Mouse (Mus musculus) gastrocnemius, postnatal 36 days (tissue): ENCODE data around the gene Trpm3. TPM values are rescaled to one million over a fixed set of nuclear protein-coding genes. Genes with fewer than 3 reads are reported as not detected.
"Not testable (repeated sequence)": the region's sequence is repeated elsewhere in the genome, so short reads cannot be mapped to it uniquely, and the experiment has no call there.

Experiments used
- DNase-seq, 2 experiments: peaks; one replicate each; pipeline ENCODE4 v3.0.0; 2022
- intact Hi-C: fragments of 180-260 bp; cut with DNase I; formaldehyde crosslinking; loops from one replicate; pipeline ENCODE4 v1.15.1; 2025
- total RNA-seq, 2 experiments: library from RNA; stranded (reverse); gene quantifications; 2 replicates each; pipeline ENCODE4 v1.2.3; 2021

The Trpm3 gene
- total RNA-seq, 2 experiments from 2014 or later = 0.71 to 0.86 TPM

- DNase-seq = no peak
- intact Hi-C loops = no loop called here
Observed at GRCm38 (mm10) chr19:22821741-22822140, 682.9 kb downstream of the Trpm3 start.

- DNase-seq = no peak
- intact Hi-C loops = no loop called here
Observed at GRCm38 (mm10) chr19:22823491-22823981, 684.7 kb downstream of the Trpm3 start.

- intact Hi-C loops = no loop called here
- DNase-seq = no peak
Observed at GRCm38 (mm10) chr19:22825812-22826211, 687.0 kb downstream of the Trpm3 start.

DNA sequence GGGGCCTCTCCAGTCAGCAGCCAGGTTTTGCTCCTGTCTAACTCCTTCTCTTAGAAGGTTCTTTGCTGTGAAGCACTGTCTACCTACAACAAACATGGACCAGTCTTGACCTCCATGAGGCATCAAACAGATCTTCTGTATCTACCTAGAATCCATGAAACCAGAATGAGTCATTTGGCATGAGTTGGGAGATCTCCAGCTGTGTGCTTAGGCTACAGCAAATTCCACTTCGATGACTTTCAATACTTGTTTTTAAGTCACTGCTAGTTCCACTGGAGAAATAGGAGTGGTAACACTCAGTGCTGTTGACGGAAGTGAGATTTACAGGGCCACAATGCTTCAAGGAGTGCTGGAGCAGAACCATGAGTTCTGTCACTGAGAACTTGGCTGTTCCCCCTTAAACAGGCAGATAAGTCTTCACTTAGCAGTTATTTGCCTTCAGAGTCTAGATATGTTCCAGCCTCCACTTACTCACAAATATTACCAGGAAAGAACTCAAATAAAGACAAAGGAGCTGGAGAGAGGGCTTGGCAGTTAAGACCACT lies 689.4 kb downstream of the Trpm3 start:
- intact Hi-C loops = no loop called here
- DNase-seq = no peak

DNA sequence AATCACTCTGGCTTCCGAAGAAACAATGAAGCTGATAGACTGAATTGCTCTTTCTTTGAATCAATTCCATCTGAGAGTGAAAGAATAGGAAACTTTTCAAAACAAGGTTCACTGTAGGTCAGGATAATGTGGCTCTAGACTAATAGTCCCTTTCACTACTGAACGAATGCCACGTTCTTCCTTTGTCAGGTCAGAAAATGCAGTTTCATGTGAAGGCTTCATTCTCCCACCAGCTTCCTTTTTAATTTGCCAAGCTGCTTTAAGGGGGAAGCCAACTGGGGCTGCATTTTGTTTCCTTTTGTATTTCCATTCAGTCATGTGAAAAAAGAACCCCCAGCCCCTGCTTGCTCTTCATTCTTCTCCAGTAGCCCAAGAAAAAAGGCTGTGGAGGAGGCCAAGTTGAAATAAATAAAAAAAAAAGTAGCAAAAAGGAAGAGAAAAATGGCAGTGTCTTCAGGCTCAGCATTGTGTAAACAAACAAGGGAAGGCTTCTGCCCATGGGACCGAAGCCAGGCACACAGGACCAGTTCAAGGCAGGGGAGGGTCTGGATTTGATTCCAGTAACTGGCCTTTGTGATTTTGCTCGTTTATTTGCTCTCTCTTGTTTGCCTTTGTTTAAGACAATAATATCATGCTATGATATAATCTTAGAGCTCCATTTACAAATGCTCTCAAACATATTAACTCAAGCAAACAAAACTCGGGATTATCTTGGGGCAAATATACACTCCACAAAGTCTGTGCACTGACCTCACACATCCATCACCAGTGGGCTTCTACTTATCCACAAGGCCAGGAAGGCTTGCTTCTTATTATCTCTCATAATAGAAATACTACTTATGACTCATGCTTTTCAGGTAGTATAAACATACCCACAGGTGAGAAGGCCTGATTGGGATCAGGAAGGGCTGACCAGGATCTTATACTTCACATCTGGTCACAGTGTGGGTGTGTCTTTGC lies 702.5 kb downstream of the Trpm3 start:
- no peak for DNase-seq
- intact Hi-C loops = no loop called here

DNA sequence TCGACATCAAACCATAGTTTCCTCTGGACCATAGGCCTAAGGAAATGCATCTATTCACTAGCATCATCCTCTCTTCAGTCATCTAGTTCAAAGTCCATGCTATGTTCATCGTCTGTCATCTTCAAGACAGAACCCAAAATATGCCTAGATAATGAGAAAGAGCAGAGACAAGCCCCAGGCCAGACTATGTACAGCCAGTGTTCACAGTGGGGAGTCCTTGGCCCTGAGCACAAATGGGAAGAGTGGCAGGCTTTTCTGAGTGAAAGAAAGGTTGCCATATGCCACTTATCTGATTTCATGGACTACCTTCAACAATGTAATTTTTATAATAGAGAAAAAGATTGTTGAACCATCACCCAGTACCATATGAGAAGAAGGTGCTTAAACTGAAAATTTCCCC lies 703.9 kb downstream of the Trpm3 start:
- no peak for DNase-seq
- intact Hi-C loops = no loop called here

GRCm38 (mm10) chr19:22847696-22848095 lies 708.9 kb downstream of the Trpm3 start:
- intact Hi-C loops = no loop called here

GRCm38 (mm10) chr19:22848251-22848650 lies 709.4 kb downstream of the Trpm3 start:
- DNase-seq = no peak
- intact Hi-C loops = no loop called here

More at GRCm38 (mm10) chr19:22847696-22848095, 708.9 kb downstream of the Trpm3 start:
- no peak for DNase-seq

DNA sequence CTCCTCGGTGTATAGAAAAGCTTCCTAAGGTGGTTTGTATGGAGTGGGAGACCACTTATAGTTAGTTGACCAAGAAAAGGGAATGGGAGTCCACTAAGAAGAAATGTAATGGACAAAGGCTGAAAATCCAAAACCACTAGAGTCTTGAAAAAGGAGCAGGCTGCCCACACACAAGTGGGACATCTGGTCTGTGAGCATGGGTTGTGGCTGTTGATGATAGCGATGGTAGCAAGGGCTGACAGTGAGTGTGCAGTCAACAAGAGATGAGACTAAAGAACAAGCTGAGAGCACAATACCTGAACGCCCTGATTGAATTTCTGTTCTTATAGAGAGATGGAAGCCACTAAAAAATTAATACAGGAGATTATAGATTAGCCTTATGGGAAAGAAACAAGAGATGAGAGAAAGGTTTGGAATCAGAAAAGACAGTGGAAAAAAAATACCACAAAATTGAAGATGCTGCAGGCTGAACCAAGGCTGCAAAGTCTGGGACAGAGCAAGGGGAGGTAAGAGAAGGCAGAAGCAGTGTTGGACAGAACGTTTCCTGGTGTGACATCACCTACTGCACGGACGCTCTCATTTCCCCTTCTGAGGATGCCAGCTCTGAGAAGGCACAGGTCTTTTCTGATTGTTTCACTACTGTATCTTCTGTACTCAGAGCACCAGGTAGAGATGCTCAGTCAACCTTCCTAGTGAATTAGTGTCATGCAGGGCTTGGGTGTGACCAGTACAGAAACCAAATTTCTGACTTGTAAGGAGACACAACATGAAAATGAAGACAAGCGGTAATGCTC lies 710.1 kb downstream of the Trpm3 start:
- DNase-seq = no peak
- intact Hi-C loops = no loop called here

GRCm38 (mm10) chr19:22851423-22851822 lies 712.6 kb downstream of the Trpm3 start:
- DNase-seq, intact Hi-C loops: not testable (repeated sequence)

- intact Hi-C loops = no loop called here
- DNase-seq = no peak
Observed at GRCm38 (mm10) chr19:22859644-22860043, 720.8 kb downstream of the Trpm3 start.

- intact Hi-C loops = no loop called here
Observed at GRCm38 (mm10) chr19:22867456-22867855, 728.6 kb downstream of the Trpm3 start.

GRCm38 (mm10) chr19:22869853-22870252 lies 731.0 kb downstream of the Trpm3 start:
- DNase-seq = no peak
- intact Hi-C loops = no loop called here

More at GRCm38 (mm10) chr19:22867456-22867855, 728.6 kb downstream of the Trpm3 start:
- no peak for DNase-seq

DNA sequence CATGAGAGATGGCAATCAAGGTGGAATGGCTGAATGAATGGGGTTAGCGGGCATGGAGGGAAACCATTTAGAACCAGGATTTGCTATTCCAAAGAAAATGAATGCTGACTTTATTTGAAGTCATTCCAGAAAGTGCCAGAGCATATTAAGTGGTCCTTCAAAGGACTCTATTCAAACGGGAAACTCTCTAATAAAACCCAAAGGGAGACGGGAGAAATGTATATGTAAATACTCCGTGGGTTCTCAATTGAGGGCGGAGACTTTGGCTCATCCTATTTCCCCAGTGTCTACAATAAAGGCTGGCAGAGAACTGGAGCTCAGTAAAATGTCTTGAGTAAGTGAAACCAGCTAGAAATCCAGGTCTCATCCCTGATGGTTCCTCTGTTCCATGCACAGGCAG lies 733.6 kb downstream of the Trpm3 start:
- DNase-seq = no peak
- intact Hi-C loops = no loop called here

DNA sequence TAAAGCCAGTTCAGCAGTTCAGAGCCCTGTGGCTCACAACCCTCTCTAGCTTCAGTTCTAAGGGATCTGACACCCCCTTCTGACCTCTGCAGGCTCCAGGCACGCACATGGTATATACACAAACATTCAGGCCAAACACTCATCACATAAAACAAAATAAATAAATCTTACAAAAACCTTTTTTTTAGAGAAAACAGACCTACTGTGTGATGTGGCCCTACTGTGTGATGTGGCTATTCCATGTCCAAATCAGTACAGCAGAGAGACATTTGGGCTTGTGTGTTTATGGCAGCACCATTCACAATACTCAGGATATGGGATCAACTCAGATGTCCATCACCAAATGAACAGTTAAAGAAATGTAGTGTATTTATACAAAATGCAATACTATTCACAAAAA lies 741.4 kb downstream of the Trpm3 start:
- no peak for DNase-seq
- intact Hi-C loops = no loop called here

GRCm38 (mm10) chr19:22882670-22883111 lies 743.8 kb downstream of the Trpm3 start:
- intact Hi-C loops = no loop called here
- DNase-seq = no peak

DNA sequence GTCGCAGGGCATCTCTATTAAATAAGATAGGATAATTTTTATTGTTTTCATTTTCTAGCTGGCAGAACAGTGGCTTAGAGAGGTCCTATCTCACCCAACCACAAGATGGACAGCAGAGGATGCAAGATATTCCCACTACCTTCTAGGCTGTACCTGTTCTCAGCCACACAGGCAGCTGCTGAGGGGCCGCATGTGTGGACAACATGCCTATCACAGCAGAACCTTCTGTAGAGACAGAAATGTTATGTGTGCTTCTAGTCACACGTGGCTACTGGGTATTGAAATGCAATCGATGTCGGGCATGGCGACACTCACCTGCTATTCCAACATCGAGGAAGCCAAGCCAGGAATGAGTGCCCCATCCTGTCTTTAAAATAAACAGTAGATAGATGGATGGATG lies 744.3 kb downstream of the Trpm3 start:
- DNase-seq = no peak

DNA sequence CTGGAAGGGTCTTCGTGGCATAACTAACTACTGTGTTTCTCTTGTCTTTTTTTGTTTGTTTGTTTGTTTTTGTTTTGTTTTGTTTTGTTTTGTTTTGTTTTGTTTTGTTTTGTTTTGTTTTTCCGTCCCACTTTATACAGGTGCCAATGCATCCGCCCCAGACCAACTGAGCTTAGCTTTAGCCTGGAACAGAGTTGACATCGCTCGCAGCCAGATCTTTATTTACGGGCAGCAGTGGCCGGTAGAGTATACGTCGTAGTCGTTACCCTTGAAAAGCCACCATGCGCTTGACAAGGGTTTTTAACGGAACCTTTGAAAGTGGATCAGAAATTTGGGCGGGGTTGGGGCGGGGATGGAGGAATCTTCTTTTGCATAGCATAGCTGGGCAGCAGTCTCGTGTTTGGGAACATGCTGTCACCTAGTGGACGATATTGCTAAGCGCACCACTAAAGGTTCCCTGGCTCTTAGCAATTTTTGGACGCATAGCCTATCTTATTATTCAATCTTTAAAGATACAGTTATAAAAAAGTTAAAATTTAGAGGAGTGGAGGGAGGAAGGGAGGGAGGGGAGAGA lies 745.0 kb downstream of the Trpm3 start:
- intact Hi-C loops = loop anchor here (2.0 kb wide), 2 partner anchors 331 to 545 kb away; no protein-coding TSS in a partner anchor

More for the DNA sequence above, 744.3 kb downstream of the Trpm3 start:
- intact Hi-C loops = no loop called here

GRCm38 (mm10) chr19:22884357-22884756 lies 745.5 kb downstream of the Trpm3 start:
- intact Hi-C loops = loop anchor here (2.0 kb wide), 2 partner anchors 332 to 546 kb away; no protein-coding TSS in a partner anchor
- no peak for DNase-seq

More for the DNA sequence above, 745.0 kb downstream of the Trpm3 start:
- peak in 1 of 2 experiments; percentile 30 for DNase-seq

DNA sequence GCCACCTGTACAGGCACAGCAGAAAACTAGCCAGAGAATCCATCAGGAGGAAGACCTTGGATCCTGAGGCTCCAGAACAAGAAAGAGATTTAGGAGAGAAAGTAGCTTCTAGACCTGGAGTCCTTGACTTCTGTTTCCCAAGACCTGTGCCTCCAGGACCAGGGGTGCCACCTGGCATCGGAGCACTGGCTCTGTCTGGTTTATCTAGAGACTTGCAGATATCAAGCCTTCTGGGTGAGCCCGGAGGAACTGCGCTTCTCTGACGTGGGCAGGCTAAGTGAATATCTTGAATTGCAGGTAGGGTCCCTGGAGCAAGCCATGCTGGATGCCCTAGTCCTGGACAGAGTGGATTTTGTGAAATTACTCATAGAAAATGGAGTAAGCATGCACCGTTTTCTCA lies 746.2 kb downstream of the Trpm3 start:
- intact Hi-C loops = loop anchor here (2.0 kb wide), 2 partner anchors 332 to 546 kb away; no protein-coding TSS in a partner anchor
- DNase-seq = no peak
